In the genomic region with DNA sequence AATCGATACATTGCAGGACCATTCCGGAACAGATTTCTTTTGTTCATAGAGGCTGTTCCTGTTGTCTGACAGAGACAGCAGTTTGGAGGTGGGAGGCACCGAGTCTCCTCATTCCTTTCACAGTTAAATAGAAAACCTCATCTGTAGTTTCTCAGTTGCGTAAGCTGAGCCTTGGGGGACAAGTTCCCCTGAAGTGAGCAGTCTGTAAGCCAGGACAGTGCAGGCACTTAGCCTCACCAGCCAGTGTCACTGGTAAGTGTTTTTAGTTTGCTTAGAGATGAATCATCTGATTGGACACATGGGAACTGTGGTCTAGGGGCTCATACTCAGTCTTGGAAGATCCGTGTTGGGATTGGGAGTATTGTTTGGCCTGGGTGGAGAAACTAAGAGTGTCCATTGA, we compare ENCODE assay signal across 19 mouse cellular contexts. TPM values are rescaled to one million over a fixed set of nuclear protein-coding genes. Genes with fewer than 3 reads are reported as not detected.
DNase-seq lines count a peak whose midpoint lies in the region; ATAC-seq and TF ChIP-seq lines count a peak whose summit lies in the region.
"Had no signal": no experiment of that assay in that cellular context is flagged by ENCODE, and none has a peak within 500 bp of the region (broad histone marks: within the 10 kb centered on the region; RNA-seq: fewer than 3 reads in every experiment).

Tmprss5 (plus strand) TSS at position 154 of the 400 bp plus-strand sequence.

- no peak within 1 kb of the TSS; the same call in 1 of the 2 replicates for H3K9ac ChIP-seq in ES-E14 (ENCODE audit: insufficient read depth, low read depth, low read length, poor library complexity, severe bottlenecking)
- H3K9ac ChIP-seq in embryonic facial prominence, embryonic 14.5 days (ENCODE audit: low read depth, low read length), result no peak within 1 kb of the TSS
- H3K9ac ChIP-seq: heart, embryonic 15.5 days; limb, embryonic 15.5 days; liver, embryonic 13.5 days; neural tube, embryonic 15.5 days; stomach, embryonic 15.5 days had no signal

- in situ Hi-C loops in ES-E14 (cut with MboI; ENCODE audit: low sequenced_read_pairs in 2 of 2, unreplicated experiment in 2 of 2), result loop anchor here in 1 of 2 experiments (10.0 kb wide), 1 partner anchor 404 kb away; the partner anchor contains the start of gene Ttc12

- H3K27me3 ChIP-seq in embryonic facial prominence, embryonic 14.5 days (replicated peaks; ENCODE audit: control insufficient read depth, insufficient read depth, low read length), result no peaks in the 10 kb centered on the region
- H3K27me3 ChIP-seq: heart, embryonic 15.5 days; limb, embryonic 15.5 days; liver, embryonic 13.5 days; neural tube, embryonic 15.5 days; stomach, embryonic 15.5 days had no signal

- H3K4me2 ChIP-seq in embryonic facial prominence, embryonic 14.5 days (ENCODE audit: low read depth, low read length), result no peak within 1 kb of the TSS
- H3K4me2 ChIP-seq: heart, embryonic 15.5 days; limb, embryonic 15.5 days; liver, embryonic 13.5 days; neural tube, embryonic 15.5 days; stomach, embryonic 15.5 days had no signal

- 50% methylated on average over 5 of the region's 5 CpGs for WGBS in embryonic facial prominence, embryonic 14.5 days

- peaks cover 0 to 2% of the 10 kb centered on the region in 2 experiments; a peak in 1 of 4 replicates for H3K4me1 ChIP-seq in ES-E14 (ENCODE audit: control insufficient read depth in 2 of 2, insufficient read depth in 2 of 2, low read length in 2 of 2, poor library complexity in 1 of 2)
- no peaks in the 10 kb centered on the region for H3K4me1 ChIP-seq in embryonic facial prominence, embryonic 14.5 days (ENCODE audit: control insufficient read depth, insufficient read depth, low read length)
- H3K4me1 ChIP-seq: heart, embryonic 10.5 days; heart, embryonic 15.5 days; limb, embryonic 10.5 days; limb, embryonic 15.5 days; liver, embryonic 13.5 days; neural tube, embryonic 15.5 days; stomach, embryonic 15.5 days had no signal

- H3K4me3 ChIP-seq in ES-E14 (ENCODE audit: insufficient read depth in 1 of 2, low read depth in 1 of 2, low read length in 2 of 2, poor library complexity in 1 of 2, severe bottlenecking in 1 of 2), result no peak within 1 kb of the TSS
- no peak within 1 kb of the TSS for H3K4me3 ChIP-seq in embryonic facial prominence, embryonic 14.5 days (ENCODE audit: low read depth, low read length)
- H3K4me3 ChIP-seq: heart, embryonic 10.5 days; heart, embryonic 15.5 days; limb, embryonic 10.5 days; limb, embryonic 15.5 days; liver, embryonic 13.5 days; neural tube, embryonic 15.5 days; stomach, embryonic 15.5 days had no signal

- peaks cover 19% of the 10 kb centered on the region for H3K36me3 ChIP-seq in ES-E14 (ENCODE audit: control insufficient read depth, insufficient read depth, low read length, poor library complexity, severe bottlenecking)
- peaks cover 43% of the 10 kb centered on the region for H3K36me3 ChIP-seq in embryonic facial prominence, embryonic 14.5 days (ENCODE audit: control insufficient read depth, insufficient read depth, low read length)

- H3K9me3 ChIP-seq in ES-E14 (ENCODE audit: control insufficient read depth, insufficient read depth, low read depth, low read length), result no peaks in the 10 kb centered on the region
- no peaks in the 10 kb centered on the region for H3K9me3 ChIP-seq in embryonic facial prominence, embryonic 14.5 days (ENCODE audit: control insufficient read depth, low read length)
- H3K9me3 ChIP-seq: heart, embryonic 10.5 days; heart, embryonic 15.5 days; limb, embryonic 10.5 days; limb, embryonic 15.5 days; liver, embryonic 13.5 days; neural tube, embryonic 15.5 days; stomach, embryonic 15.5 days had no signal

- peak within 1 kb of the TSS; percentile 56; the same call in 1 of the 2 replicates for H3K27ac ChIP-seq in ES-E14 (ENCODE audit: insufficient read depth, low read depth, low read length, poor library complexity, severe bottlenecking)
- H3K27ac ChIP-seq in embryonic facial prominence, embryonic 14.5 days (replicated peaks; ENCODE audit: low read depth, low read length), result peak within 1 kb of the TSS; percentile 21
- H3K27ac ChIP-seq: heart, embryonic 10.5 days; heart, embryonic 15.5 days; limb, embryonic 10.5 days; limb, embryonic 15.5 days; liver, embryonic 13.5 days; macrophage; neural tube, embryonic 15.5 days; stomach, embryonic 15.5 days had no signal

- ATAC-seq in embryonic facial prominence, embryonic 14.5 days (ENCODE audit: low read depth), result peak; percentile 63
- ATAC-seq in erythroblast, adult 5-6 weeks (replicated peaks; ENCODE audit: low FRiP score, poor library complexity, severe bottlenecking), result no peak
- ATAC-seq: CD4-positive, CD25-positive, alpha-beta regulatory T cell, adult 4 months; intestine, embryonic 16.5 days had no signal

- DNase-seq in heart, adult 11 months, result peak; percentile 22
- DNase-seq in heart, postnatal 4 days, result no peak
- DNase-seq in layer of hippocampus, adult 18-20 months (ENCODE audit: low spot score in 2 of 2), result peak; percentile 9 to 52
- no peak for DNase-seq in layer of hippocampus, adult 8-10 months (ENCODE audit: low spot score in 2 of 2)
- no peak for DNase-seq in ES-E14 (ENCODE audit: low read depth, low spot score)
- DNase-seq in embryonic facial prominence, embryonic 14.5 days (ENCODE audit: low spot score), result peak; percentile 41
- DNase-seq: liver, embryonic 13.5 days had no signal

TF ChIP-seq in ES-E14, 5 proteins besides CTCF, POLR2A, EP300 and RAD21:
- TF ChIP-seq CHD2 (IDR thresholded peaks at IDR 0.05; ENCODE audit: low read depth, low read length) (no peak), ZNF384 (IDR thresholded peaks at IDR 0.05; ENCODE audit: low read depth, low read length) (no peak), HCFC1 (IDR thresholded peaks at IDR 0.05; ENCODE audit: borderline replicate concordance, insufficient read depth, low read length) (no peak), ZC3H11A (IDR thresholded peaks at IDR 0.05; ENCODE audit: borderline replicate concordance, low read depth, low read length) (no peak), MAFK (IDR thresholded peaks at IDR 0.05; ENCODE audit: insufficient read depth, low read depth, low read length) (no peak)

RNA-seq across cellular contexts. Expression of gene Tmprss5, which starts in this region (rescaled TPM):
- total RNA-seq in heart, postnatal 4 days (2021), result not detected
- 1 to 10 TPM in 1 of 2 experiments, under 1 TPM in 1; 0.87 to 1.4 TPM for total RNA-seq in layer of hippocampus, adult 18-20 months (2021)
- total RNA-seq in layer of hippocampus, adult 8-10 months (2022), result 1 to 10 TPM; 1.2 to 2.8 (median 2.3) TPM
- 1.1 and 2.1 TPM in 2 replicates for total RNA-seq in ES-E14 (2012; rRNA removed)
- 1.4 TPM in 2 replicates for polyA plus RNA-seq in embryonic facial prominence, embryonic 14.5 days (2014; fragmentation: Nextera tagmentation; extraction: Ambion mirVana)
- not detected in 2 replicates for total RNA-seq in erythroblast, adult 5-6 weeks (2015; ENCODE audit: low replicate concordance)
- total RNA-seq in erythroblast, adult 5-6 weeks (2017; ENCODE audit: low replicate concordance), result 0.42 TPM in 1 of 2 replicates, not detected in the other
- total RNA-seq: heart, postnatal 25 days; megakaryocyte-erythroid progenitor cell, adult 5-6 weeks had no signal
- polyA plus RNA-seq: CD4-positive, CD25-positive, alpha-beta regulatory T cell, adult 4 months; limb, embryonic 10.5 days; liver, embryonic 13.5 days; macrophage had no signal

Comparison
In these comparisons a context has a peak if more than half of its experiments do, and no peak if none do; other contexts are left out.
1. DNase-seq: peak in heart, adult 11 months (single experiment), layer of hippocampus, adult 18-20 months (2 of 2) and embryonic facial prominence, embryonic 14.5 days (single experiment); none in heart, postnatal 4 days (single experiment), layer of hippocampus, adult 8-10 months (0 of 2) and ES-E14 (single experiment).